Mouse (Mus musculus): ENCODE data around the gene Pitx2.

Pitx2 gene

GRCm38 (mm10) chr3:129199609-129200500, at the start of gene Pitx2:
TSS of gene Pitx2 (plus strand) at chr3:129199878.
- no peak for DNase-seq (ENCODE audit: low read depth, low spot score)

GRCm38 (mm10) chr3:129150001-129150400, 49.7 kb upstream of the Pitx2 start:
- no peak for DNase-seq (ENCODE audit: low read depth, low spot score)

GRCm38 (mm10) chr3:129151096-129151685, 48.5 kb upstream of the Pitx2 start:
- DNase-seq (ENCODE audit: low read depth, low spot score) = no peak

GRCm38 (mm10) chr3:129158812-129159370, 40.8 kb upstream of the Pitx2 start:
- no peak for DNase-seq (ENCODE audit: low read depth, low spot score)

GRCm38 (mm10) chr3:129161333-129162035, 38.2 kb upstream of the Pitx2 start:
- DNase-seq (ENCODE audit: low read depth, low spot score) = no peak

GRCm38 (mm10) chr3:129164246-129164645, 35.4 kb upstream of the Pitx2 start:
- DNase-seq (ENCODE audit: low read depth, low spot score) = no peak

GRCm38 (mm10) chr3:129165715-129166114, 34.0 kb upstream of the Pitx2 start:
- DNase-seq (ENCODE audit: low read depth, low spot score) = no peak

- no peak for DNase-seq (ENCODE audit: low read depth, low spot score)
These were observed 33.0 kb upstream of the Pitx2 start for GRCm38 (mm10) chr3:129166684-129167083.

GRCm38 (mm10) chr3:129170416-129170815, 29.3 kb upstream of the Pitx2 start:
- DNase-seq (ENCODE audit: low read depth, low spot score) = no peak

- DNase-seq (ENCODE audit: low read depth, low spot score) = no peak
These were observed 27.9 kb upstream of the Pitx2 start for GRCm38 (mm10) chr3:129171789-129172188.

GRCm38 (mm10) chr3:129194436-129194835, 5.2 kb upstream of the Pitx2 start:
- no peak for DNase-seq (ENCODE audit: low read depth, low spot score)

GRCm38 (mm10) chr3:129195036-129195435, 4.6 kb upstream of the Pitx2 start:
- DNase-seq (ENCODE audit: low read depth, low spot score) = no peak

- no peak for DNase-seq (ENCODE audit: low read depth, low spot score)
These were observed 3.7 kb upstream of the Pitx2 start for GRCm38 (mm10) chr3:129195816-129196549.

GRCm38 (mm10) chr3:129196550-129196919, 3.1 kb upstream of the Pitx2 start:
- no peak for DNase-seq (ENCODE audit: low read depth, low spot score)

GRCm38 (mm10) chr3:129197035-129197434, 2.6 kb upstream of the Pitx2 start:
- no peak for DNase-seq (ENCODE audit: low read depth, low spot score)

- no peak for DNase-seq (ENCODE audit: low read depth, low spot score)
These were observed 1.7 kb upstream of the Pitx2 start for GRCm38 (mm10) chr3:129197786-129198626.

- DNase-seq (ENCODE audit: low read depth, low spot score) = no peak
These were observed 1.1 kb upstream of the Pitx2 start for GRCm38 (mm10) chr3:129198627-129198903.

GRCm38 (mm10) chr3:129199160-129199608, 494 bp upstream of the Pitx2 start:
- no peak for DNase-seq (ENCODE audit: low read depth, low spot score)

GRCm38 (mm10) chr3:129200501-129200890, 818 bp downstream of the Pitx2 start:
- no peak for DNase-seq (ENCODE audit: low read depth, low spot score)

GRCm38 (mm10) chr3:129201156-129201555, 1.5 kb downstream of the Pitx2 start:
- DNase-seq (ENCODE audit: low read depth, low spot score) = no peak
